Mouse (Mus musculus) left cerebral cortex, adult 2 months (tissue): ENCODE measurements at regions not wholly inside any gene's neighbourhood (a gene's known extent, or its start where the extent isn't known, plus 50 kb on each side); places are given as distances from the start of the nearest gene placed in this dataset.
A peak's percentile ranks its signal among the peaks of the same experiment; 100 is the strongest.

ENCODE experiments used
- DNase-seq, 2 experiments: peaks; one replicate each; pipeline ENCODE4 v3.0.0; 2021 to 2022; ENCODE audit warnings: low spot score in 2 of 2, mixed read lengths in 1 of 2; ENCODE audit errors: extremely low spot score in 1 of 2
- H3K27ac ChIP-seq: fragments of 200-600 bp; 2 replicates; pipeline ENCODE4 v1.8.1; 2022
- H3K4me3 ChIP-seq: fragments of 200-600 bp; 2 replicates; pipeline ENCODE4 v1.8.1; 2022
- CTCF ChIP-seq: fragments of 200-600 bp; IDR thresholded peaks from 2 replicates; pipeline ENCODE4 v1.8.1; 2022; ENCODE audit warnings: antibody characterized with exemption, mild to moderate bottlenecking, moderate library complexity
- intact Hi-C: fragments of 180-260 bp; cut with DNase I; formaldehyde crosslinking; loops from one replicate; pipeline ENCODE4 v1.15.1; 2025

GRCm38 (mm10) chr10:95054869-95055268 is 110.2 kb upstream of the Plxnc1 start:
- no peak for TF ChIP-seq CTCF
- intact Hi-C loops, result no loop called here
- no peak overlapping the region for H3K27ac ChIP-seq

GRCm38 (mm10) chr10:95048790-95049189 is 104.2 kb upstream of the Plxnc1 start:
- Histone ChIP-seq H3K4me3 (no peak overlapping the region), H3K27ac (no peak overlapping the region)
- intact Hi-C loops, result no loop called here
- no peak for DNase-seq
- no peak for TF ChIP-seq CTCF

More at GRCm38 (mm10) chr10:95054869-95055268, 110.2 kb upstream of the Plxnc1 start:
- H3K4me3 ChIP-seq, result no peak overlapping the region
- no peak for DNase-seq

GRCm38 (mm10) chr10:95043978-95044377 is 99.3 kb upstream of the Plxnc1 start:
- Histone ChIP-seq H3K4me3 (no peak overlapping the region), H3K27ac (peak overlapping the region; percentile 32; the same call in 1 of the 2 replicates)
- intact Hi-C loops, result no loop called here
- peak; percentile 24 to 33 for DNase-seq
- no peak for TF ChIP-seq CTCF

GRCm38 (mm10) chr10:95040258-95040895 is 95.7 kb upstream of the Plxnc1 start:
- no peak for TF ChIP-seq CTCF
- no peak for DNase-seq

GRCm38 (mm10) chr10:95036043-95036697 is 91.5 kb upstream of the Plxnc1 start:
- Histone ChIP-seq H3K27ac (no peak overlapping the region), H3K4me3 (no peak overlapping the region)
- TF ChIP-seq CTCF, result no peak
- intact Hi-C loops, result no loop called here
- DNase-seq, result no peak

More at GRCm38 (mm10) chr10:95040258-95040895, 95.7 kb upstream of the Plxnc1 start:
- intact Hi-C loops, result no loop called here
- Histone ChIP-seq H3K27ac (no peak overlapping the region), H3K4me3 (no peak overlapping the region)

- Histone ChIP-seq H3K27ac (no peak overlapping the region), H3K4me3 (no peak overlapping the region)
- no peak for TF ChIP-seq CTCF
- intact Hi-C loops, result no loop called here
- DNase-seq, result peak in 1 of 2 experiments; percentile 9
Observed at GRCm38 (mm10) chr10:95035371-95035770, 90.7 kb upstream of the Plxnc1 start.

- intact Hi-C loops, result no loop called here
Observed at GRCm38 (mm10) chr10:95034566-95034965, 89.9 kb upstream of the Plxnc1 start.

GRCm38 (mm10) chr10:95032760-95033716 is 88.4 kb upstream of the Plxnc1 start:
- DNase-seq, result no peak
- Histone ChIP-seq H3K4me3 (no peak overlapping the region), H3K27ac (no peak overlapping the region)
- intact Hi-C loops, result no loop called here
- no peak for TF ChIP-seq CTCF

More at GRCm38 (mm10) chr10:95034566-95034965, 89.9 kb upstream of the Plxnc1 start:
- DNase-seq, result no peak
- H3K4me3 ChIP-seq, result no peak overlapping the region
- no peak overlapping the region for H3K27ac ChIP-seq
- no peak for TF ChIP-seq CTCF

- TF ChIP-seq CTCF, result no peak
- no peak for DNase-seq
- H3K4me3 ChIP-seq, result no peak overlapping the region
- no peak overlapping the region for H3K27ac ChIP-seq
- intact Hi-C loops, result no loop called here
Observed at GRCm38 (mm10) chr10:95031371-95031770, 86.7 kb upstream of the Plxnc1 start.

GRCm38 (mm10) chr10:95030801-95031200 is 86.2 kb upstream of the Plxnc1 start:
- Histone ChIP-seq H3K4me3 (no peak overlapping the region), H3K27ac (no peak overlapping the region)
- TF ChIP-seq CTCF, result no peak
- intact Hi-C loops, result no loop called here
- DNase-seq, result no peak

GRCm38 (mm10) chr10:95029554-95029953 is 84.9 kb upstream of the Plxnc1 start:
- intact Hi-C loops, result no loop called here
- no peak for TF ChIP-seq CTCF
- H3K4me3 ChIP-seq, result no peak overlapping the region
- no peak overlapping the region for H3K27ac ChIP-seq
- no peak for DNase-seq
